9 mouse cellular contexts compared by ENCODE assay signal in the genomic region with DNA sequence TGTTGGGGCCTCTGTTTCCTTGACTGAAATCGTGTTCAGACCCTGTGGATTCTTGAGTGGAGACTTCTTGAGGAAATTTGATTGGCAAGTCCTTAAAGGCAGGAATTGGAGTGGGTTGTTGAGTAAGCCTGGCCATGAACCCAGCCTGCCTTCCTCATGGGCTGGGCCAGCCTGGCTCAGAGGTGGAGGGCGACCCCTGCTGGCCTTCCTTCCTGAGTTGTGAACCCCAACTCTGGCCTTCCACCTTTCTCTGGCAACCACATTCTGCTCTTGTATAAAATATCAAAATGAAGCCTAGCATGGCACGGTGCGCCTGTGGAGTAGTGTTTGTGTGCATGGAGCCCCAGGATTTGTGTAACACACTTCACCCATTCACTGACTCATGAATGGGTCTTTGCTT. TPM values are rescaled to one million over a fixed set of nuclear protein-coding genes. Genes with fewer than 3 reads are reported as not detected.
A peak's percentile ranks its signal among the peaks of the same experiment; 100 is the strongest.
DNase-seq lines count a peak whose midpoint lies in the region; ATAC-seq and TF ChIP-seq lines count a peak whose summit lies in the region.
"Had no signal": no experiment of that assay in that cellular context is flagged by ENCODE, and none has a peak within 500 bp of the region (broad histone marks: within the 10 kb centered on the region; RNA-seq: fewer than 3 reads in every experiment).

No protein-coding gene starts in this region.

- no peak for TF ChIP-seq EP300 in lung, postnatal 0 days (IDR thresholded peaks at IDR 0.05)

- no peaks in the 10 kb centered on the region for H3K9me3 ChIP-seq in heart, embryonic 11.5 days (replicated peaks; ENCODE audit: control insufficient read depth, low read length)
- no peaks in the 10 kb centered on the region for H3K9me3 ChIP-seq in embryonic facial prominence, embryonic 11.5 days (replicated peaks; ENCODE audit: control insufficient read depth, low read length)
- H3K9me3 ChIP-seq in lung, postnatal 0 days (ENCODE audit: low read length): no peaks in the 10 kb centered on the region
- H3K9me3 ChIP-seq: midbrain, embryonic 12.5 days had no signal

- peaks cover 6% of the 10 kb centered on the region; the same call in 1 of the 2 replicates for H3K27me3 ChIP-seq in heart, embryonic 11.5 days (ENCODE audit: control insufficient read depth, insufficient read depth, low read length)
- no peaks in the 10 kb centered on the region for H3K27me3 ChIP-seq in thymus, adult 2 months (ENCODE audit: control insufficient read depth, insufficient read depth, low read length)
- H3K27me3 ChIP-seq in embryonic facial prominence, embryonic 11.5 days (ENCODE audit: control insufficient read depth, insufficient read depth, low read length): no peaks in the 10 kb centered on the region
- H3K27me3 ChIP-seq in lung, postnatal 0 days (replicated peaks; ENCODE audit: insufficient read depth, low read length): no peaks in the 10 kb centered on the region; the same call in 1 of the 2 replicates
- H3K27me3 ChIP-seq: midbrain, embryonic 12.5 days had no signal

- peak; percentile 76; the same call in 1 of the 2 replicates for TF ChIP-seq CTCF in thymus, adult 2 months (IDR thresholded peaks at IDR 0.05; ENCODE audit: borderline replicate concordance, control insufficient read depth, extremely low read depth, insufficient read depth, low read length, poor library complexity)
- peak; percentile 69 for TF ChIP-seq CTCF in lung, postnatal 0 days (IDR thresholded peaks at IDR 0.05)

- H3K27ac ChIP-seq in heart, embryonic 11.5 days (ENCODE audit: low read depth, low read length): no peak overlapping the region
- H3K27ac ChIP-seq in thymus, adult 2 months (ENCODE audit: control insufficient read depth, insufficient read depth, low read length): no peak overlapping the region
- H3K27ac ChIP-seq in embryonic facial prominence, embryonic 11.5 days (replicated peaks; ENCODE audit: low read depth, low read length): no peak overlapping the region
- no peak overlapping the region for H3K27ac ChIP-seq in lung, postnatal 0 days (ENCODE audit: low read length)
- H3K27ac ChIP-seq: midbrain, embryonic 12.5 days had no signal

- no peak for ATAC-seq in heart, embryonic 11.5 days (replicated peaks; ENCODE audit: insufficient number of reproducible peaks, low FRiP score, low TSS enrichment)
- ATAC-seq in embryonic facial prominence, embryonic 11.5 days (replicated peaks; ENCODE audit: insufficient number of reproducible peaks, low FRiP score, low TSS enrichment, low read depth): no peak
- ATAC-seq in lung, postnatal 0 days: peak; percentile 47

- H3K9ac ChIP-seq in heart, embryonic 11.5 days (ENCODE audit: low read depth, low read length): no peak overlapping the region
- H3K9ac ChIP-seq in embryonic facial prominence, embryonic 11.5 days (replicated peaks; ENCODE audit: low read length): no peak overlapping the region
- no peak overlapping the region for H3K9ac ChIP-seq in lung, postnatal 0 days (replicated peaks; ENCODE audit: low read depth)
- H3K9ac ChIP-seq: midbrain, embryonic 12.5 days had no signal

- 28% methylated on average over 4 of the region's 4 CpGs for WGBS in heart, embryonic 11.5 days (ENCODE audit: insufficient replicate concordance)
- WGBS in thymus, adult 2 months: 44% methylated on average over 4 of the region's 4 CpGs
- WGBS in embryonic facial prominence, embryonic 11.5 days: 47% methylated on average over 4 of the region's 4 CpGs
- WGBS in lung, postnatal 0 days: 41% methylated on average over 4 of the region's 4 CpGs

- H3K4me3 ChIP-seq in heart, embryonic 11.5 days (ENCODE audit: low read depth, low read length): no peak overlapping the region
- no peak overlapping the region for H3K4me3 ChIP-seq in thymus, adult 2 months (ENCODE audit: control insufficient read depth, insufficient read depth, low read length)
- no peak overlapping the region for H3K4me3 ChIP-seq in embryonic facial prominence, embryonic 11.5 days (ENCODE audit: low read depth, low read length)
- H3K4me3 ChIP-seq in lung, postnatal 0 days (ENCODE audit: low read depth, low read length): no peak overlapping the region
- H3K4me3 ChIP-seq: midbrain, embryonic 12.5 days had no signal

- DNase-seq in heart, adult 18-20 months: peak; percentile 42 to 63
- peak; percentile 49 for DNase-seq in thymus, adult 2 months
- no peak for DNase-seq in thymus, adult 18-20 months
- DNase-seq in embryonic facial prominence, embryonic 11.5 days (ENCODE audit: low spot score): peak; percentile 39
- peak; percentile 64 for DNase-seq in lung, postnatal 0 days (ENCODE audit: low spot score)
- DNase-seq in frontal cortex, postnatal 25 days (ENCODE audit: low spot score in 2 of 2): no peak
- no peak for DNase-seq in layer of hippocampus, postnatal 36 days

- no peaks in the 10 kb centered on the region for H3K36me3 ChIP-seq in heart, embryonic 11.5 days (ENCODE audit: control insufficient read depth, insufficient read depth, low read length)
- no peaks in the 10 kb centered on the region for H3K36me3 ChIP-seq in thymus, adult 2 months (ENCODE audit: control insufficient read depth, insufficient read depth, low read length)
- no peaks in the 10 kb centered on the region for H3K36me3 ChIP-seq in embryonic facial prominence, embryonic 11.5 days (replicated peaks; ENCODE audit: control insufficient read depth, insufficient read depth, low read depth, low read length)
- H3K36me3 ChIP-seq in lung, postnatal 0 days (ENCODE audit: insufficient read depth, low read length): no peaks in the 10 kb centered on the region
- H3K36me3 ChIP-seq: midbrain, embryonic 12.5 days had no signal

- H3K4me2 ChIP-seq in heart, embryonic 11.5 days: no peak overlapping the region
- no peak overlapping the region for H3K4me2 ChIP-seq in embryonic facial prominence, embryonic 11.5 days (ENCODE audit: low read depth, low read length)
- no peak overlapping the region for H3K4me2 ChIP-seq in lung, postnatal 0 days (replicated peaks; ENCODE audit: low read depth, low read length)
- H3K4me2 ChIP-seq: midbrain, embryonic 12.5 days had no signal

- no peak for TF ChIP-seq POLR2A in thymus, adult 2 months (IDR thresholded peaks at IDR 0.05; ENCODE audit: control insufficient read depth, extremely low read depth, insufficient read depth, low read length, poor library complexity)

- no peaks in the 10 kb centered on the region for H3K4me1 ChIP-seq in heart, embryonic 11.5 days (ENCODE audit: control insufficient read depth, insufficient read depth, low read length)
- H3K4me1 ChIP-seq in thymus, adult 2 months (replicated peaks; ENCODE audit: control insufficient read depth, insufficient read depth, low read length): no peaks in the 10 kb centered on the region
- H3K4me1 ChIP-seq in embryonic facial prominence, embryonic 11.5 days (ENCODE audit: control insufficient read depth, insufficient read depth, low read length): no peaks in the 10 kb centered on the region
- H3K4me1 ChIP-seq in lung, postnatal 0 days (ENCODE audit: insufficient read depth, low read depth, low read length): no peaks in the 10 kb centered on the region
- H3K4me1 ChIP-seq: midbrain, embryonic 12.5 days had no signal

RNA-seq across cellular contexts. Expression of a gene that starts 8.5 kb away (rescaled TPM):
- 1 to 10 TPM; 6.1 to 7.3 TPM for total RNA-seq in heart, adult 18-20 months (2021)
- polyA plus RNA-seq in heart, embryonic 11.5 days (2014; fragmentation: Nextera tagmentation; extraction: Ambion mirVana): 0.27 TPM in 1 of 2 replicates, not detected in the other
- polyA plus RNA-seq in thymus, adult 2 months (2012; rRNA removed): 4.8 and 5.6 TPM in 2 replicates
- 0.10 TPM in 1 of 2 replicates, not detected in the other for polyA plus RNA-seq in embryonic facial prominence, embryonic 11.5 days (2014; fragmentation: Nextera tagmentation; extraction: Ambion mirVana)
- polyA plus RNA-seq in lung, postnatal 0 days (2015; fragmentation: Nextera tagmentation; extraction: Ambion mirVana): 1.1 and 1.3 TPM in 2 replicates
- total RNA-seq in layer of hippocampus, postnatal 36 days (2021): under 1 TPM; 0.23 to 0.35 TPM

Comparison
In these comparisons a context has a peak if more than half of its experiments do, and no peak if none do; other contexts are left out.
1. DNase-seq: peak in heart, adult 18-20 months (2 of 2), thymus, adult 2 months (single experiment), embryonic facial prominence, embryonic 11.5 days (single experiment) and lung, postnatal 0 days (single experiment); none in thymus, adult 18-20 months (0 of 2), frontal cortex, postnatal 25 days (0 of 2) and layer of hippocampus, postnatal 36 days (0 of 2).